Mouse (Mus musculus) intestine, embryonic 16.5 days (tissue): ENCODE results near the gene Slc2a10. TPM values are rescaled to one million over a fixed set of nuclear protein-coding genes. Genes with fewer than 3 reads are reported as not detected.

Experiments
- ATAC-seq: fragments of 200-750 bp; cut with Nextera tagmentation; 2 replicates; pipeline ENCODE4 v1.8.0; 2017; ENCODE audit warnings: moderate TSS enrichment, moderate library complexity
- H3K27ac ChIP-seq: fragments of 300-500 bp; sonication (generic); 2 replicates; pipeline ENCODE4 v1.5.1; 2014; ENCODE audit warnings: mild to moderate bottlenecking, low read length
- H3K27me3 ChIP-seq: fragments of 300-500 bp; sonication (generic); replicated peaks from 2 replicates; pipeline ENCODE4 v1.6.1; 2014; ENCODE audit warnings: low read length, control low read depth, mixed read lengths; ENCODE audit not compliant: control insufficient read depth, insufficient read depth
- H3K36me3 ChIP-seq: fragments of 300-500 bp; sonication (generic); 2 replicates; pipeline ENCODE4 v1.6.1; 2014; ENCODE audit warnings: low read length, control low read depth; ENCODE audit not compliant: control insufficient read depth, insufficient read depth
- H3K4me1 ChIP-seq: fragments of 300-500 bp; sonication (generic); 2 replicates; pipeline ENCODE4 v1.6.1; 2014; ENCODE audit warnings: low read length, control low read depth, mixed read lengths; ENCODE audit not compliant: control insufficient read depth, insufficient read depth
- H3K4me2 ChIP-seq: fragments of 300-500 bp; sonication (generic); 2 replicates; pipeline ENCODE4 v1.6.1; 2014; ENCODE audit warnings: low read depth, low read length, control low read depth
- H3K4me3 ChIP-seq: fragments of 300-500 bp; sonication (generic); 2 replicates; pipeline ENCODE4 v1.5.1; 2014; ENCODE audit warnings: mild to moderate bottlenecking, low read length
- H3K9ac ChIP-seq: fragments of 300-500 bp; sonication (generic); 2 replicates; pipeline ENCODE4 v1.6.1; 2014; ENCODE audit warnings: low read depth, low read length
- H3K9me3 ChIP-seq: fragments of 300-500 bp; sonication (generic); 2 replicates; pipeline ENCODE4 v1.6.1; 2016; ENCODE audit warnings: low read length, control low read depth; ENCODE audit not compliant: control insufficient read depth
- WGBS: fragments of 180-500 bp; shearing (Covaris S2); extraction: QIAGEN DNeasy Blood & Tissue Kit; methylation state at CpG from one replicate; pipeline ENCODE4 v1.1.7; 2014; 5-methylcytosine and 5-hydroxymethylcytosine counted together
- polyA plus RNA-seq: library from polyadenylated mRNA; unstranded; fragments of >200 nt; fragmentation: Nextera tagmentation; extraction: Ambion mirVana; gene quantifications from 2 replicates; pipeline ENCODE4 v1.2.1, GENCODE M21; 2015

Slc2a10 gene
- polyA plus RNA-seq, 1 experiment from 2014 or later, result 5.3 TPM

DNA sequence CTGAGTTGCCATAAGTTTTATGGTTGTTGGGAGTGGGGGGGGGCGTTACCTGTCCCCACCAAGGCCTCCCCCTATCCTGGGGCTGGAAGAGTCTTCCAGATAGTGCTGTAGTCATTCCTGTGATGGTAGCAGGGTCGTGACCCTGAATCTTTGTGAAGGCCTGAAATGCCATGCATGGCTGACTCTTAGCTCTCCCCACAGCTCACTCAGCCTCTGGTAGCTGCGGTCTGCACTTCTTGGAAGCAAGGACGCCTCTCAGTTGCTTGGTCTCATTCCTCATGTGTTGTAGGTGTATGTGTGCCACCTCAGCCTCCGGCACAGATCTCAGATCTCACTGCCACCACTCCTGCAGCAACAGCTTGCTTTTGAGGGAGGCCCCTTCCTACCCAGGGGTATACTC is 27.7 kb upstream of the Slc2a10 start:
- Histone ChIP-seq H3K4me3 (no peak overlapping the region), H3K27ac (no peak overlapping the region), H3K27me3 (peaks cover 15% of the 10 kb centered on the region), H3K4me2 (no peak overlapping the region), H3K4me1 (no peaks in the 10 kb centered on the region), H3K36me3 (no peaks in the 10 kb centered on the region), H3K9ac (no peak overlapping the region), H3K9me3 (no peaks in the 10 kb centered on the region)
- ATAC-seq, result no peak
- 61% methylated on average over 5 of the region's 5 CpGs for WGBS

DNA sequence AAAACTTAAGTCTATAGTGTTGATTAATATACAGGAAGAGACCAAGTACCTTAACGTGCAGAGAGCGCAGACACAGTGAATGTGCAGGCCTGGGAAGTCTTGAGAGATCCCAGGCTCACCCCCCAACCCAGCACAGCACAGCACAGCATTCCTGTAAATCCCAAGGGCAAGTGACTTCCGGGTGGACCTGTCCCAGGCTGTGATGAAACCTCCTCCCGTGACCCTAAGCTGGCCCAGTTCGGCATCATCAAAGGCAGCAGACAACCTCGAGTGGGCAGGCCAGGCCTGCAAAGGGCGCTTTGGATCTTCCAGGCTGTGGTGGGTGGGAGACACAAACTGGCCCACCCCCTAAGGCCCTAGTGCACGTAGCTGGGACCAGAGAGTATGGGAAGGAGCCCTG is 21.6 kb upstream of the Slc2a10 start:
- H3K36me3 ChIP-seq, result no peaks in the 10 kb centered on the region
- no peak for ATAC-seq
- H3K9ac ChIP-seq, result no peak overlapping the region
- 48% methylated on average over 8 of the region's 8 CpGs for WGBS
- H3K27ac ChIP-seq, result no peak overlapping the region
- no peaks in the 10 kb centered on the region for H3K9me3 ChIP-seq
- H3K4me3 ChIP-seq, result no peak overlapping the region
- H3K4me2 ChIP-seq, result no peak overlapping the region
- no peaks in the 10 kb centered on the region for H3K4me1 ChIP-seq
- no peaks in the 10 kb centered on the region for H3K27me3 ChIP-seq

DNA sequence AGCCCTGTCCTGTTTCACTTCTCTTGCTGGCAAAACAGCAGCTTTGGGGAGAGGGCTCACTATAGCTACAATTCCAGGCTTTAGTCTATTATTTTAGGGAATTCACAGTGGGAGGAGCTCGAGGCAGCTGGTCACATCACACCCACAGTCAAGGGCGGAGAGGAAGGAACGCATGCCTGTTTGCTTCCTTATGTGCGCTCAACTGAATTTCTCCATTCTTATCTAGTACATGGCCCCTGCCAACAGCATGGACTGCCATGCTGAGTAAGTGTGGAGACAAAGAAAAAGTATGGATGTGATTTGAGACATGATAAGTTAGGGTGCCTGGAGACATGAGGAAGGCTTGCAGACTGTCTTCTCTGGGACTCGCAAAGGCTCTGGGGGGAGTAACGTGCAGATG is 19.4 kb upstream of the Slc2a10 start:
- Histone ChIP-seq H3K4me1 (no peaks in the 10 kb centered on the region), H3K9ac (no peak overlapping the region), H3K27me3 (no peaks in the 10 kb centered on the region), H3K9me3 (no peaks in the 10 kb centered on the region), H3K27ac (no peak overlapping the region), H3K4me3 (no peak overlapping the region), H3K4me2 (no peak overlapping the region), H3K36me3 (no peaks in the 10 kb centered on the region)
- 55% methylated on average over 6 of the region's 6 CpGs for WGBS
- ATAC-seq, result no peak

DNA sequence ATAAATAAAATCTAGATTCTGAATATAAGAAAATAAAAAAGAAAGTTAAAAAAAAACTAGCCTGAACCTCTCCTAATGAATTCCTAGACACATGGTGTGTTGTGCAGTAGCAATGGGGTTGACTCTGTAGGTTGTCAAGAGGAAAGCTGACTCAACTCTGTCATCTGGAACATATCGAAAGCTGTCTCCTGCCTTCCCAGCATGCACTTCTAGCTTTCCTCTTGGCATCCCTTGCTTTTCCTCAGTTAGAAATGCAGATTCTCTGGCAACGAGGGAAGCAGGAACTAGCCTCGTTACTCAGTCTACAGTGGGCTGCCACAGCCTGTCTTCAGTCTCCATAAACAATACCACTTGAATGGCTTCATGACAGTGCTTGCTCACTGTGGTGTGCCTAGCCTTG is 17.8 kb upstream of the Slc2a10 start:
- no peaks in the 10 kb centered on the region for H3K9me3 ChIP-seq
- H3K4me1 ChIP-seq, result no peaks in the 10 kb centered on the region
- no peak overlapping the region for H3K9ac ChIP-seq
- ATAC-seq, result no peak
- no peak overlapping the region for H3K4me3 ChIP-seq
- WGBS, result 77% methylated on average over 3 of the region's 3 CpGs
- no peak overlapping the region for H3K4me2 ChIP-seq
- no peaks in the 10 kb centered on the region for H3K27me3 ChIP-seq
- no peak overlapping the region for H3K27ac ChIP-seq
- 0 out of 2 replicates have a peak, but pooled peaks cover 7% of the 10 kb centered on the region for H3K36me3 ChIP-seq

DNA sequence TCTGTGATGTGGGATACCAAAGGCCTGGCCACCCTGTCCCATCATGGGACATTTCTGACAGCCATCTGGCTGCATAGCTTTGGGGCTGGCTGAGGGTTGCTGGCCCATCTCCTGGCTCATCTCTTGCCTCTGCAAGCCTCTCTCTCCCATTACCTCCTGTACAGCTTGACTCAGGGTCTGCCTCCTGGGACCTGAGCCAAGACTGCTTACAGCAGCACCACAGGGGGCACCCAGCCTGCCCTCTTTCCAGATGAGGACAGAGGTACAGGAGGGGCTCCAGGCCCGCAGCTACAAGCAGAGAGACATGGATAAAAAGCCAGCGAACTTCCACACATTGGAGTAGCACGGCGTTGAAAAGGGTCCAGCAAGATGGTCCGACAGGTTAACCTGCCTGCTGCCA is 17.2 kb upstream of the Slc2a10 start:
- H3K9me3 ChIP-seq, result no peaks in the 10 kb centered on the region
- H3K4me2 ChIP-seq, result no peak overlapping the region
- H3K4me3 ChIP-seq, result no peak overlapping the region
- H3K36me3 ChIP-seq, result 0 out of 2 replicates have a peak, but pooled peaks cover 7% of the 10 kb centered on the region
- no peaks in the 10 kb centered on the region for H3K27me3 ChIP-seq
- WGBS, result 80% methylated on average over 5 of the region's 5 CpGs
- ATAC-seq, result no peak
- no peak overlapping the region for H3K27ac ChIP-seq
- H3K4me1 ChIP-seq, result no peaks in the 10 kb centered on the region
- no peak overlapping the region for H3K9ac ChIP-seq

DNA sequence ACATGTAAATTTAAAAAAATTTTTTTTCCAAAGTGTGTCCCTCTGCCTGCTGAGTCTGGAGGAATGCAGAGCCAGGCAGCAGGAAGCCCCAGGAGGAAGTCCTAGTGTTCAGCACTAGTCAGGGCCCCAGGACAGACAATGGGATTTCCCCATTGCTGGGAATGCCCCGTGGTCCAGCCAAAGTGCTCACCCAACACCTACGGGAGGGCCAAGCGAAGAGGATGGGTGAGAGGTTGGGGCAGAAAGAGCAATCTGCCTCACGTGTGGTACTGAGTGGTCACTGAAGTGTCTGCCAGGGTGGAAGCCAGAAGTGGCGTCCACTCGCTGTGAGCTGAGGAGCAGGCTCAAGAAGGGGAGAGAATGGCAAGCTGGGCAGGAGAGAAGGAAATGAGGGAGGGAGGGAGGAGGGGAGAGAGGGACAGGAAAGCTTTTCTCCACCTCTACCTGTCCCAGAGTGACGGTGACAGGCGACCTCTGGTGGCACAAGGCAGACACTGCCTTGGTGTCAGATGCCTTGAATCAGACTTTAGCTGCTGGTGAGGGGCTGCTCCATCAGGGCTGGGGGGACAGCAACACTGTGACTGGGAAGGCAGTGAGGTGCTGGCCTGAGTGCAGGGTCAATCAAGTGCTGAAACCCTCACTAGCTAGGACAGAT is 16.6 kb upstream of the Slc2a10 start:
- no peaks in the 10 kb centered on the region for H3K27me3 ChIP-seq
- WGBS, result 25% methylated on average over 8 of the region's 8 CpGs

DNA sequence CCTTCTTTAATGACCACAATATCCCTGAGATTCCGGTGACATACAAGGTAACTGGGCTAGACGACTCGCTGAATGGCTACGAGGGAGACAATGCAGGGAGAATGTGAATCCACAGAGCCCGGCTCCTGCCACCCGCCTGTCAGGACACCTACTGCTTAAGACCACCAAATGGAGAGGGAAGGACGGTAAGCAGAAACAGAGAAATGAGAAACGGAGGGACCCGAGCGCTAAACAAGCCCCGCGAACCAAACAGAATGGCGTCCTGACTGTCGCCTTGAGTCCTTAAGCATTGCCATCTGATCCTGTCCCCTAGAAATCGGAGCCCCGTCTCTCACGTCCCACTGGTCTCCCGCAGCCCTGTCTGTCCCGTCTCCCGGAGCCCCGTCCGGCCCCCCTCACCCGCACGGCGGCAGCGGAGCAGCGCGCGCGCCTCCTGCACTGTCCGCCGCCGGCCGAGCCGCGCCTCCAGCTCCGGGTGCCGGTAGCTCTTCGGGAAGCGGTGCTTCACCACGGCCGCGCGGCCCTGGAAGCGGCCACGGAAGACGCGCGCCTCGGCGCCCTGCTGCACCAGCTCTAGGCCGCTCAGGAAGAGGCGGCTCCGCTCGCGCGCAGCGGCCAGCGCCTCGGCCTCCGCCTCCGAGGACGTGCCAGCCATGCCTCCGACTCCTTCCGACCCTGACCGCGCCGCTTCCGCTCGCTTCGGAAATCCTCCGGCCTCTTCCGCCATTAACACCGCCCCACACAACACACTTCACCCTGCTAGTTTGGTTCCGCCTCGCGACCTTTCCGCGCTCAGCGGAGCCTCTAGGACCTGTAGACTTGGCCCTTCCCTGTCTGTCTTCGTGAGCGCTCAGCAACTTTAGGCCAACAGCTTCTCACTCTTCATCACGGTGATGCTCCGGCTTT is 10.7 kb upstream of the Slc2a10 start, which contains the start of gene Trp53rka:
Trp53rka (minus strand) TSS at position 677 of the 906 bp plus-strand sequence.
- WGBS, result under 1% methylated on average over 70 of the region's 84 CpGs
- Histone ChIP-seq H3K4me1 (peaks cover 8% of the 10 kb centered on the region), H3K27ac (peak within 1 kb of the TSS; percentile 78), H3K36me3 (0 out of 2 replicates have a peak, but pooled peaks cover 7% of the 10 kb centered on the region), H3K9me3 (no peaks in the 10 kb centered on the region), H3K4me2 (peak within 1 kb of the TSS; percentile 64), H3K27me3 (no peaks in the 10 kb centered on the region), H3K4me3 (peak within 1 kb of the TSS; percentile 62), H3K9ac (peak within 1 kb of the TSS; percentile 84)
- peak; percentile 92 for ATAC-seq

More for the DNA sequence above, 16.6 kb upstream of the Slc2a10 start:
- H3K4me2 ChIP-seq, result no peak overlapping the region
- ATAC-seq, result peak; percentile 54; the same call in 1 of the 2 replicates
- no peak overlapping the region for H3K4me3 ChIP-seq
- H3K36me3 ChIP-seq, result 0 out of 2 replicates have a peak, but pooled peaks cover 7% of the 10 kb centered on the region
- no peak overlapping the region for H3K9ac ChIP-seq
- peaks cover 1% of the 10 kb centered on the region for H3K4me1 ChIP-seq
- H3K9me3 ChIP-seq, result no peaks in the 10 kb centered on the region
- H3K27ac ChIP-seq, result no peak overlapping the region

DNA sequence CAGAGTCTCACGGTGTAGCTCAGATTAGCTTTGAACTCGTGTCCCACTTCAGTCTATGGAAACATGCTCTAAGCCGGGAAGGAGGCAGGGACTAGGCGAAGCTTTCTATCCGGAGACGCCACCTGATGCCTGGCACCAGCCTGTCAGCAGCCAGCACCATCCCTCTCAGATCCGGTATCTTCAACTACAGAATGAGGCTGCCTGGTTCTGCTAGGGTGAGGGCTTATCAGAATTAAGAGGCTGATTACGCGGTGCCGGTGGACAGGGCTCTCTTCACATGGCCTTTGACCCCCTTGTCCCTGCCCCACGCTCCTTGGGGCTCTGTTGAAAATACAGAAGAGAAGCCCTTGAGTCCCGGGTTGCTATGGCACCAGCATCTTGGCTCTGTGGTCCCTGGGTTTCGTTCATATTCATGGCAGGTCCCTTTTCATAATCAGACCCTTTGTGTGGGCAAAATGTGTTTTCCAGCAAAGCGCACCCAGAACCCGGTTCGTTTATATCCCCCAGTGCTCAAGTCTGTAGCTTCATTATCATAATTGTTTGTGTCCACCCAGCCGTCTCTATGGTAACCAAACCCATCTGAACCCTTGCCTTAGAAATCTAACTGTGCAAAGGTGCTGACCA is 9.9 kb upstream of the Slc2a10 start:
- peak overlapping the region; percentile 84 for H3K9ac ChIP-seq
- peak overlapping the region; percentile 62 for H3K4me3 ChIP-seq
- no peaks in the 10 kb centered on the region for H3K27me3 ChIP-seq
- H3K4me1 ChIP-seq, result peaks cover 8% of the 10 kb centered on the region
- H3K9me3 ChIP-seq, result no peaks in the 10 kb centered on the region
- no peak overlapping the region for H3K27ac ChIP-seq
- H3K36me3 ChIP-seq, result 0 out of 2 replicates have a peak, but pooled peaks cover 7% of the 10 kb centered on the region
- 21% methylated on average over 17 of the region's 17 CpGs for WGBS
- peak overlapping the region; percentile 56 for H3K4me2 ChIP-seq
- peak; percentile 27 for ATAC-seq

DNA sequence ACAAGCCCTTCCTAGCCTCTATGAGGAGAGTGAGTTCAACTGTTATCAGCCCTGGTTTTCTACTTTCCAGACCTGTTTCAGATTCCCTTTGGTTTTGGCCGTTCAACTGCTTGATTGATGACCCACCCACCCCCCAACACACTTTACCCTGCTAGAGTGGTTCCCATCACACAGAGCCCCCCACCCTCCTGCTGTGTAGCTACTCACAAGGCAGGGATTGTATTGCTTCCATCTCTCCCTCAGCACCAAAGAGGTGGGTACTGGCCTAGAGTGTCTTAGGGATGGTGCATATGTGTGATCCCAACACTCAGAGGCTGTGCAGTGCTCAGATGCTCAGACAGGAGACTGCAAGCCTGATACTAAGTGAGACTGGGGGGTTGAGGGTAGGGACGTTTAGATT is 9.1 kb upstream of the Slc2a10 start:
- Histone ChIP-seq H3K36me3 (0 out of 2 replicates have a peak, but pooled peaks cover 7% of the 10 kb centered on the region), H3K4me2 (no peak overlapping the region), H3K4me3 (no peak overlapping the region), H3K27me3 (no peaks in the 10 kb centered on the region), H3K27ac (no peak overlapping the region), H3K4me1 (peaks cover 8% of the 10 kb centered on the region), H3K9me3 (no peaks in the 10 kb centered on the region), H3K9ac (no peak overlapping the region)
- 39% methylated on average over 2 of the region's 2 CpGs for WGBS
- no peak for ATAC-seq
